Mouse (Mus musculus): ENCODE data around the gene Tgm7.

- TF ChIP-seq CTCF (IDR thresholded peaks at IDR 0.05): no peak
- no peak for TF ChIP-seq EP300 (IDR thresholded peaks at IDR 0.05)
Observed at GRCm38 (mm10) chr2:121061315-121061714, 48.3 kb downstream of the Tgm7 start.
